Mouse (Mus musculus) embryonic facial prominence, embryonic 15.5 days (tissue): ENCODE measurements around the gene Rinl. TPM values are rescaled to one million over a fixed set of nuclear protein-coding genes. Genes with fewer than 3 reads are reported as not detected.

Experiments
- ATAC-seq: fragments of 200-750 bp; cut with Nextera tagmentation; 2 replicates; pipeline ENCODE4 v1.8.0; 2017; ENCODE audit warnings: low read depth, moderate TSS enrichment; ENCODE audit not compliant: insufficient number of reproducible peaks, low FRiP score, low TSS enrichment
- H3K27ac ChIP-seq: fragments of 300-500 bp; sonication (generic); replicated peaks from 2 replicates; pipeline ENCODE4 v1.5.1; 2015; ENCODE audit warnings: mild to moderate bottlenecking, inconsistent platforms
- H3K27me3 ChIP-seq: fragments of 300-500 bp; sonication (generic); 2 replicates; pipeline ENCODE4 v1.6.1; 2015; ENCODE audit warnings: inconsistent platforms
- H3K36me3 ChIP-seq: fragments of 300-500 bp; sonication (generic); 2 replicates; pipeline ENCODE4 v1.6.1; 2015; ENCODE audit warnings: mild to moderate bottlenecking, inconsistent platforms
- H3K4me1 ChIP-seq: fragments of 300-500 bp; sonication (generic); 2 replicates; pipeline ENCODE4 v1.6.1; 2015; ENCODE audit warnings: inconsistent platforms
- H3K4me2 ChIP-seq: fragments of 300-500 bp; sonication (generic); replicated peaks from 2 replicates; pipeline ENCODE4 v1.6.1; 2015; ENCODE audit warnings: mild to moderate bottlenecking, inconsistent platforms
- H3K4me3 ChIP-seq: fragments of 300-500 bp; sonication (generic); replicated peaks from 2 replicates; pipeline ENCODE4 v1.5.1; 2015; ENCODE audit warnings: mild to moderate bottlenecking, inconsistent platforms
- H3K9ac ChIP-seq: fragments of 300-500 bp; sonication (generic); 2 replicates; pipeline ENCODE4 v1.6.1; 2015; ENCODE audit warnings: inconsistent platforms
- H3K9me3 ChIP-seq: fragments of 300-500 bp; sonication (generic); replicated peaks from 2 replicates; pipeline ENCODE4 v1.6.1; 2016; ENCODE audit warnings: inconsistent platforms
- WGBS: fragments of 180-500 bp; shearing (Covaris S2); methylation state at CpG from one replicate; pipeline ENCODE4 v1.1.7; 2015; 5-methylcytosine and 5-hydroxymethylcytosine counted together
- polyA plus RNA-seq: library from polyadenylated mRNA; unstranded; fragments of >200 nt; fragmentation: Nextera tagmentation; extraction: Ambion mirVana; gene quantifications from 2 replicates; pipeline ENCODE4 v1.2.1, GENCODE M21; 2015

Gene Rinl
- polyA plus RNA-seq, 1 experiment from 2014 or later: 3.8 TPM

DNA sequence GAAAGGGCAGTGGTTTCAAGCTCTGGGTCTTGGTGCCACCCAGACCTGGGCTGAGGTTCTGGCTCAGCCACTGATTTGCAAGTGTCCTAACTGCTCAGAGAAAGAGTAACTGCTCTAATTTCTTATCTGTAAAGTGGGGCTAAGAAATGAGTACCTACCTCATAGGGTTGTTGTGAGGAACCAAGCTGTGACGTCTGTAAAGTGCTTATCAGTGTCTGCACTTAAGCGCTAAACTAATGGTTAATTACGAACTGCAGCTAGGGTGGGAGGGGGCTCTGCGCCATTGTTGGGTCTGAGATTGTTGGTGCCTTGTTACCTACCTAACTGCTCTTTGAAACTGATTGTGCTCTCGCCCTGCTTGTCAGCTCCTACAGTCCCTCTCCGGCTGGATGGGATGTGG, 28.8 kb downstream of the Rinl start:
- 70% methylated on average over 6 of the region's 6 CpGs for WGBS
- Histone ChIP-seq H3K4me3 (no peak overlapping the region), H3K4me1 (peaks cover 73% of the 10 kb centered on the region), H3K27ac (no peak overlapping the region; the same call in 1 of the 2 replicates), H3K9me3 (no peaks in the 10 kb centered on the region), H3K4me2 (no peak overlapping the region), H3K27me3 (no peaks in the 10 kb centered on the region), H3K36me3 (peaks cover 95% of the 10 kb centered on the region), H3K9ac (no peak overlapping the region)
- ATAC-seq: no peak

DNA sequence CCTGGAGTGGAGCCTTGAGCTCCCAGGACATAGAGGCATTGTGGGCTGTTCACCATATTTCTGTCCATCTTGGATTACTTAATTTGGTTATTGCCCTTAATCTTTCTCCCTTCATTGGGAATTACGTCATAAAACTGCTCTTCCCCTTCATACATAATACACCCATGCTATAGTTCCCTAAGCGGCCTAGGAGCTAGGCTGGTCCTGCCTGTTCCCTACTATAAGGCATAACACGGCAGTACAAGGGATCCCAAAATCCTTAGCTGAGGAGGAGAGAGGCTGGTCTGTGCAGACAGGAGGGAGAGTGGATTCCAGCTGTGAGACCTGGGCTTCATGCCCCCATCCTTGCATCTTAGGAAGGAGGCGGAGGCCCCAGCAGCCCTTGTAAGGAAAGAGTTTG, 29.2 kb downstream of the Rinl start:
- ATAC-seq: no peak
- Histone ChIP-seq H3K9me3 (no peaks in the 10 kb centered on the region), H3K27ac (peak overlapping the region; percentile 35; the same call in 1 of the 2 replicates), H3K4me1 (peaks cover 73% of the 10 kb centered on the region), H3K4me2 (no peak overlapping the region), H3K4me3 (no peak overlapping the region), H3K9ac (no peak overlapping the region), H3K27me3 (no peaks in the 10 kb centered on the region), H3K36me3 (peaks cover 98% of the 10 kb centered on the region)
- 71% methylated on average over 4 of the region's 4 CpGs for WGBS

DNA sequence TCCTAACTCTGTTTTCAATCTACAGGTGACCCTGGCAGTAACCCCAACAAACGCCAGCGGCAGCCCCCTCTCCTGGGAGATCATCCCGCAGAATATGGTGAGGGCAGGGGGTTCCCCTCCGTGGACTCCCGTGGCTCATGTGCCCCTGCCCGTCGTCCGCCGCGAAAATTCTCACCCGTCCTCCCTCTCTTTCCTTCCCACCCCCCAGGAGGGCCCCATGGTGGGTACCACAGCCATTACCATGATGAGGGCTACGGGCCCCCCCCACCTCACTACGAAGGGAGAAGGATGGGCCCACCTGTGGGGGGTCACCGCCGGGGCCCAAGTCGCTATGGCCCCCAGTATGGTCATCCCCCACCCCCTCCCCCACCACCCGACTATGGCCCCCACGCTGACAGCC, 29.7 kb downstream of the Rinl start:
- WGBS: 75% methylated on average over 17 of the region's 18 CpGs
- peaks cover 73% of the 10 kb centered on the region for H3K4me1 ChIP-seq
- H3K27me3 ChIP-seq: no peaks in the 10 kb centered on the region
- H3K9ac ChIP-seq: no peak overlapping the region
- H3K9me3 ChIP-seq: no peaks in the 10 kb centered on the region
- ATAC-seq: no peak
- H3K36me3 ChIP-seq: peaks cover 94% of the 10 kb centered on the region
- H3K27ac ChIP-seq: 0 out of 2 replicates have a peak overlapping the region, but pooled peaks have one; percentile 35
- no peak overlapping the region for H3K4me3 ChIP-seq
- H3K4me2 ChIP-seq: no peak overlapping the region

GRCm38 (mm10) chr7:28818861-28819452, 30.2 kb downstream of the Rinl start:
- WGBS: 81% methylated on average over 4 of the region's 4 CpGs
- Histone ChIP-seq H3K9ac (no peak overlapping the region), H3K27me3 (no peaks in the 10 kb centered on the region), H3K4me2 (no peak overlapping the region), H3K9me3 (no peaks in the 10 kb centered on the region), H3K4me3 (no peak overlapping the region), H3K4me1 (peaks cover 70% of the 10 kb centered on the region), H3K27ac (no peak overlapping the region), H3K36me3 (peaks cover 88% of the 10 kb centered on the region)
- no peak for ATAC-seq

DNA sequence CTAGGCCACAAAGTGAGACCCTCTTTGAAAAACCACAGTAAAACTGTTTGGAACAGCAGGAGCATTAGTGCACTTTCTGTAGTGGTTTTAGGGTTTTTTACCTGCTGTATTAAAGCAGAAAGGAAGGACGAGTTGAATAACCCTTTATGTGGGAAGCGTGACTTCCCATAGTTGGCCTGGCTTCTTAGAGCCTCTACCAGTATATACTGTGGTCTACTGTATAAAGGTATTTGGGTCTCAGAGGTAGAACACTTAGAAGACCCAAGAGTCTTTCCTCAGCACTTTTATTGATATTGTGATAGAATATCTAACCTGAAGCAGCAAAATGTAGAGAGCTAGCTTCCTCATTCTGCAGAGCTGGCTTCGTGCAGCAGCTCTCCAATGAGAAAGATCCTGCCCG, 30.8 kb downstream of the Rinl start:
- H3K27ac ChIP-seq: peak overlapping the region; percentile 48; the same call in 1 of the 2 replicates
- 80% methylated on average over 4 of the region's 4 CpGs for WGBS

DNA sequence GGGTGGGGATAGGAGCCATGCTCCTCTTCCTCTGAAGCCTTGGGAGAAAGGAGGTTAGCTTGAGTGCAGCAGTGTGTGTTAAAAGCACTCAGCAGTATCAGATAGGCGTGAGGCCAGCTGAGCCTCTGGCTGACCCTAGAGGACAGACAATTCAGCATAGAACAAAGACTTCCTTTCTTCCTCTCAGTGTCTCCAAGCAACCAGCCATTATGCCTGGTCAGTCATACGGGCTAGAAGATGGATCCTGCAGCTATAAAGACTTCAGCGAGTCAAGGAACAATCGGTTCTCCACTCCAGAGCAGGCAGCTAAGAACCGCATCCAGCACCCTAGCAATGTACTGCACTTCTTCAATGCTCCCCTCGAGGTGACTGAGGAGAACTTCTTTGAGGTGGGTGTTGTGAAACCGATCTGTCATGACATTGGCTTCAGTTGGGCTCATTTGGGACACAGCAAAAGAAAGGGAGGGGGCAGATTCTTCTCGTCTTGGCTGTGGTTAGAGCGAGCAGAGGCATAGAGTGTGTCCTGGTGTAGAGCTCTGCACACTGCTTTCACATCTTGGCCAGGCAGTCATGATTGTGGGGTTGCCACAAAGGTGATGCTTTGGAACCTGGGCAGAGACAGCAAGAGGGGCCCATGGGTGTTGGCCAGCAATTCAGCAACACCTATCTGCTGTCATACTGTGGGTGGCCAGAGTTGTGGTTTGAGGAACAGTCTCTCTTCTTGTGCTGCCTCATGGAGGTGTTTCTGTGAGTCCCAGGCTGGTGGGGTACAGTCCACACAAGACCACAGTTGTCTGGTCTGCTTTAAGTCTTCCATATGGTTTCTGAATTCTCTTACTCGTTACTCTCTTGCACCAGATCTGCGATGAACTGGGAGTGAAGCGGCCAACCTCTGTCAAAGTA, 31.8 kb downstream of the Rinl start:
- no peaks in the 10 kb centered on the region for H3K9me3 ChIP-seq
- no peak for ATAC-seq
- peaks cover 72% of the 10 kb centered on the region for H3K36me3 ChIP-seq
- peaks cover 62% of the 10 kb centered on the region for H3K4me1 ChIP-seq
- peak overlapping the region; percentile 48 for H3K27ac ChIP-seq
- H3K27me3 ChIP-seq: no peaks in the 10 kb centered on the region
- no peak overlapping the region for H3K4me2 ChIP-seq
- no peak overlapping the region for H3K4me3 ChIP-seq
- no peak overlapping the region for H3K9ac ChIP-seq
- 58% methylated on average over 12 of the region's 12 CpGs for WGBS

More for the DNA sequence above, 30.8 kb downstream of the Rinl start:
- H3K4me3 ChIP-seq: no peak overlapping the region
- H3K36me3 ChIP-seq: peaks cover 82% of the 10 kb centered on the region
- no peak for ATAC-seq
- H3K9me3 ChIP-seq: no peaks in the 10 kb centered on the region
- peaks cover 66% of the 10 kb centered on the region for H3K4me1 ChIP-seq
- H3K4me2 ChIP-seq: no peak overlapping the region
- H3K27me3 ChIP-seq: no peaks in the 10 kb centered on the region
- no peak overlapping the region for H3K9ac ChIP-seq

GRCm38 (mm10) chr7:28821261-28821831, 32.6 kb downstream of the Rinl start:
- no peak overlapping the region for H3K4me2 ChIP-seq
- H3K4me1 ChIP-seq: peaks cover 62% of the 10 kb centered on the region

DNA sequence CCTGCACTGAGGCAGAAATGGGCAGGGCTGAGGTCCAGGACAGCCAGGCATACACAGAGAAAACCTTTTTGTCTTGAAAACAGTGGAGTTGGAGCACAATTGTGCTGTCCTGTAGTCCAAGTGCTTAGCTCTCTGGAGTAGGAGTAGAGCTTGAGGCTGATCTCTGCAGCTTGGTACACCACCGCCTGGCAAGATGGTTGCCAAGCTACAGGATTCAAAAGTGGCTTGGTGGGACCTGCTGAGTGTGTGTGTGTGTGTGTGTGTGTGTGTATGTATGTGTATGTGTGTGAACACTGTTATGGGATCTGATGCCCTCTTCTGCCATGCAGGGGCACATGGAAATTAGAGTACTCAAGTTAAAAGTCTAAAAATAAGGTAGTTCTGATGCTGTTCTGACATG, 33.8 kb downstream of the Rinl start:
- ATAC-seq: no peak

More at GRCm38 (mm10) chr7:28821261-28821831, 32.6 kb downstream of the Rinl start:
- 58% methylated on average over 10 of the region's 10 CpGs for WGBS
- Histone ChIP-seq H3K9ac (no peak overlapping the region), H3K9me3 (no peaks in the 10 kb centered on the region), H3K36me3 (peaks cover 65% of the 10 kb centered on the region), H3K4me3 (no peak overlapping the region), H3K27ac (peak overlapping the region; percentile 48), H3K27me3 (no peaks in the 10 kb centered on the region)
- no peak for ATAC-seq

DNA sequence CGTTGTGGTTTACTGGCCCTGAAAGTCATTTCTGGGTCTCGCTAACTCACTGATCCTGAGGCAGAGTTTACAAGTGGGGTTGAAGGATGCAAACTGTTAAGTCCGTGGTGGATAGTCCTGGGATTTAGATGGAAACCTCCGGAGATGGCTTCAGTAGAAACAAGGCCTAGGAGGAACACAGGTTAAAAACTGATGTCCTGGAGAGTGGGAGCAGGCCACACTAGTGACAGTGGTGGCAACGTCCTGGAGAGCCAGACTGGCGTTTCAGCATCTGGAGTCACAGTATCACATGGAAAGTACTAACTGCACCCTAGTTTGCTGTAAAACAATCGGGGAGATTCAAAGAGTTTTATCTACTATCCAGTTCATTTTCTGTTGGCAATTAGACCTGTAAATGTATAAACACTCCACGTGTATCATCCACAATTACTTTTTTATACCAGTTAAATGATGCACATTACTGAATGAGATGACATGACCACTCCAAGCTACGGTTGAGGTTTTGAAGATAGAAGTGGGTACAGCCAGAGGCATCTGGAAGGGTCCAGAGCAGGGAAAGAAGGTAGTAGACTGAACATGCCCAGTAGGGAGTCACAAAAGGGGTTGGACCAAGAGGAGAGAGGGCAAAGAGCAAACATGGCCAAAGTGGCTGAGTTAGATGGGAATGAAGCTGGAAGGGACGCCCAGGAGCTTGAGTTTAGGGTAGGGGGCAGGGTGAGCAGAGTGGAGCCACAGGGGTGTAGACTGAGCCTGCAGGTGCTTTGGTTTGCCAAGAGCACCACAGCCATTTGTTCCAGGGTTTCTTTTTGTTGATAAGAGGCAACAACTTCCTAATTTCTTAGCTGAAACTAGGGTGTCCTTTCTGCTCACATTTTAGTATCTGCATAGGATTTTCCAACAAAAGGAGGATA, 34.5 kb downstream of the Rinl start:
- Histone ChIP-seq H3K9me3 (no peaks in the 10 kb centered on the region), H3K4me3 (no peak overlapping the region), H3K27ac (peak overlapping the region; percentile 92), H3K36me3 (peaks cover 46% of the 10 kb centered on the region), H3K4me1 (peaks cover 51% of the 10 kb centered on the region), H3K27me3 (no peaks in the 10 kb centered on the region), H3K4me2 (no peak overlapping the region), H3K9ac (no peak overlapping the region)
- no peak for ATAC-seq
- WGBS: 49% methylated on average over 10 of the region's 10 CpGs

More for the DNA sequence above, 33.8 kb downstream of the Rinl start:
- Histone ChIP-seq H3K27ac (peak overlapping the region; percentile 92; the same call in 1 of the 2 replicates), H3K27me3 (no peaks in the 10 kb centered on the region), H3K4me3 (no peak overlapping the region), H3K9ac (no peak overlapping the region), H3K4me1 (peaks cover 55% of the 10 kb centered on the region), H3K4me2 (no peak overlapping the region), H3K9me3 (no peaks in the 10 kb centered on the region), H3K36me3 (peaks cover 52% of the 10 kb centered on the region)
- WGBS: 58% methylated on average over 1 of the region's 1 CpGs

DNA sequence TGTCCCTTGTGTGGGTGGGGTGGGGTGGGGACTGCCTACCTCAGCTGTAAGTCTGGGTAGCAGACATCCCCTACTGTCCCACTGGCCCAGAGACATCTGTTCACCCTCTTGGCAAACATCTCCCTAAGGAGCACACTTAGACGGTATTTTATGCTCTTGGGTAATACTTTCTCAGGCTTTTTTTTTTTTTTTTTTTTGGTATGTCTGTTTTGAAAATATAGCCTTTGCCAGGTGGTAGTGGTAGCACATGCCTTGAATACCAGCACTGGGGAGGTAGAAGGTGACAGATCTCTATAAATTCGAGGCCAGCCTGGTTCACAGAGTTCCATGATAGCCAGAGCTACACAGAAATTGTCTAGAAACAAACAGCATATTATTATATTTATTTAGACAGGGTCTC, 35.2 kb downstream of the Rinl start:
- ATAC-seq: no peak
- Histone ChIP-seq H3K4me1 (peaks cover 49% of the 10 kb centered on the region), H3K36me3 (peaks cover 42% of the 10 kb centered on the region), H3K27me3 (no peaks in the 10 kb centered on the region), H3K27ac (peak overlapping the region; percentile 92), H3K9ac (no peak overlapping the region), H3K9me3 (no peaks in the 10 kb centered on the region), H3K4me2 (no peak overlapping the region), H3K4me3 (no peak overlapping the region)
- 38% methylated on average over 2 of the region's 2 CpGs for WGBS
